ENCODE assay signal across 9 mouse cellular contexts in the genomic region with DNA sequence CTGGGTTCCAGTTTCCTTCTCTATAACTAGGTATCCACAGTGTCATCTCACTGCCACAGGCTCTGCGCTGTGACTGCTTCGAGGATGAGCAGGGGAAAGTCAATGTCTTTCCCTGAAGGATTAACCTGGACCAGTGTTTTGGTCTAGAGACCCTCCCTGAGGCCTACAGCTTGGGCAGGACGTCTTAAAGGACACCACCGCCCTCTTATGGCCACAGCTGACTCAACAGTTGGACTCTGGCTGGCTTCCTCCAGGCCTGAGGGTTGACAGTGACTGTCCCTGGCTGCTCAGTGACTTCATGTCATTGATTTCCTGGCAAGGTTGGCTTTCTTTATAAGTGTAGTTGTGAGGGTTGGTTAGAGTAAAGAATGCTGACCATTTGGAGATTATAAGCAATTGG. TPM values are rescaled to one million over a fixed set of nuclear protein-coding genes. Genes with fewer than 3 reads are reported as not detected.
A peak's percentile ranks its signal among the peaks of the same experiment; 100 is the strongest.
DNase-seq lines count a peak whose midpoint lies in the region; ATAC-seq lines count a peak whose summit lies in the region.
"Had no signal": no experiment of that assay in that cellular context is flagged by ENCODE, and none has a peak within 500 bp of the region (broad histone marks: within the 10 kb centered on the region; RNA-seq: fewer than 3 reads in every experiment).

No protein-coding gene starts in this region.

- H3K27ac ChIP-seq in hindbrain, embryonic 11.5 days (ENCODE audit: low read depth, low read length): no peak overlapping the region
- H3K27ac ChIP-seq in hindbrain, embryonic 13.5 days: no peak overlapping the region
- H3K27ac ChIP-seq: neural tube, embryonic 13.5 days had no signal

- WGBS in hindbrain, embryonic 11.5 days: 21% methylated on average over 4 of the region's 4 CpGs
- 22% methylated on average over 4 of the region's 4 CpGs for WGBS in hindbrain, embryonic 13.5 days

- H3K9ac ChIP-seq in hindbrain, embryonic 11.5 days (ENCODE audit: low read depth, low read length): no peak overlapping the region
- H3K9ac ChIP-seq in hindbrain, embryonic 13.5 days: no peak overlapping the region; the same call in 1 of the 2 replicates
- H3K9ac ChIP-seq: neural tube, embryonic 13.5 days had no signal

- no peak for ATAC-seq in hindbrain, embryonic 11.5 days (ENCODE audit: low FRiP score)
- no peak for ATAC-seq in hindbrain, embryonic 13.5 days (ENCODE audit: low FRiP score)

- no peaks in the 10 kb centered on the region for H3K36me3 ChIP-seq in hindbrain, embryonic 11.5 days (ENCODE audit: control insufficient read depth, insufficient read depth, low read length)
- 0 out of 2 replicates have a peak, but pooled peaks cover under 1% of the 10 kb centered on the region for H3K36me3 ChIP-seq in hindbrain, embryonic 13.5 days
- H3K36me3 ChIP-seq: neural tube, embryonic 13.5 days had no signal

- H3K27me3 ChIP-seq in hindbrain, embryonic 11.5 days (ENCODE audit: control insufficient read depth, insufficient read depth, low read length): peaks cover 8% of the 10 kb centered on the region
- H3K27me3 ChIP-seq in hindbrain, embryonic 13.5 days: peaks cover 63% of the 10 kb centered on the region

- DNase-seq in hindbrain, embryonic 11.5 days (ENCODE audit: low spot score): peak; percentile 72
- DNase-seq in 416B (ENCODE audit: low read depth) (peak; percentile 57), ES-CJ7 (ENCODE audit: low read depth, low spot score) (peak; percentile 69)
- peak; percentile 52 for DNase-seq in kidney, adult 9 months
- DNase-seq in ovary, postnatal 10 days (ENCODE audit: low spot score): no peak
- no peak for DNase-seq in yolk sac, embryonic 10.5 days (ENCODE audit: low spot score)
- DNase-seq in layer of hippocampus, adult 9-10 months (ENCODE audit: low spot score): no peak

- H3K9me3 ChIP-seq in hindbrain, embryonic 11.5 days (ENCODE audit: control insufficient read depth, low read length): no peaks in the 10 kb centered on the region
- no peaks in the 10 kb centered on the region for H3K9me3 ChIP-seq in hindbrain, embryonic 13.5 days
- H3K9me3 ChIP-seq: neural tube, embryonic 13.5 days had no signal

- H3K4me1 ChIP-seq in hindbrain, embryonic 11.5 days (replicated peaks; ENCODE audit: control insufficient read depth, insufficient read depth, low read length): no peaks in the 10 kb centered on the region
- H3K4me1 ChIP-seq in hindbrain, embryonic 13.5 days (replicated peaks): peaks cover 14% of the 10 kb centered on the region

- H3K4me2 ChIP-seq in hindbrain, embryonic 11.5 days (replicated peaks; ENCODE audit: low read depth, low read length): no peak overlapping the region
- H3K4me2 ChIP-seq in hindbrain, embryonic 13.5 days: no peak overlapping the region
- H3K4me2 ChIP-seq: neural tube, embryonic 13.5 days had no signal

- no peak overlapping the region for H3K4me3 ChIP-seq in hindbrain, embryonic 11.5 days (ENCODE audit: low read depth, low read length)
- H3K4me3 ChIP-seq in hindbrain, embryonic 13.5 days: no peak overlapping the region
- H3K4me3 ChIP-seq: neural tube, embryonic 13.5 days had no signal

RNA-seq across cellular contexts. Expression of a gene that starts 3.2 kb away (rescaled TPM):
- polyA plus RNA-seq in hindbrain, embryonic 11.5 days (2014; fragmentation: Nextera tagmentation; extraction: Ambion mirVana): 50.8 and 56.6 TPM in 2 replicates
- 41.3 and 43.4 TPM in 2 replicates for polyA plus RNA-seq in hindbrain, embryonic 13.5 days (2015; fragmentation: Nextera tagmentation; extraction: Ambion mirVana)

RNA-seq across cellular contexts. Expression of a gene that starts 20.8 kb away (rescaled TPM):
- 28.6 and 30.2 TPM in 2 replicates for polyA plus RNA-seq in hindbrain, embryonic 11.5 days (2014; fragmentation: Nextera tagmentation; extraction: Ambion mirVana)
- polyA plus RNA-seq in hindbrain, embryonic 13.5 days (2015; fragmentation: Nextera tagmentation; extraction: Ambion mirVana): 19.7 and 21.7 TPM in 2 replicates

RNA-seq across cellular contexts. Expression of a gene that starts 27.5 kb away (rescaled TPM):
- 4.0 and 6.7 TPM in 2 replicates for polyA plus RNA-seq in hindbrain, embryonic 11.5 days (2014; fragmentation: Nextera tagmentation; extraction: Ambion mirVana)
- 2.2 and 4.0 TPM in 2 replicates for polyA plus RNA-seq in hindbrain, embryonic 13.5 days (2015; fragmentation: Nextera tagmentation; extraction: Ambion mirVana)

Comparison
In these comparisons a context has a peak if more than half of its experiments do, and no peak if none do; other contexts are left out.
1. DNase-seq: peak in hindbrain, embryonic 11.5 days (single experiment), 416B (single experiment), ES-CJ7 (single experiment) and kidney, adult 9 months (single experiment); none in ovary, postnatal 10 days (single experiment), yolk sac, embryonic 10.5 days (single experiment) and layer of hippocampus, adult 9-10 months (single experiment).